Mouse (Mus musculus) liver, embryonic 14.5 days (tissue): ENCODE data around the gene Yap1. TPM values are rescaled to one million over a fixed set of nuclear protein-coding genes. Genes with fewer than 3 reads are reported as not detected.

Source experiments
- ATAC-seq: fragments of 200-750 bp; cut with Nextera tagmentation; 2 replicates; pipeline ENCODE4 v1.8.0; 2017; ENCODE audit warnings: moderate number of reproducible peaks, mild to moderate bottlenecking, moderate library complexity; ENCODE audit not compliant: insufficient read depth
- DNase-seq, 3 experiments: peaks; one replicate each; pipeline ENCODE4 v3.0.0-alpha.2; 2012 to 2013; ENCODE audit warnings: low read depth in 3 of 3, low spot score in 3 of 3
- H3K27ac ChIP-seq: fragments of 300-500 bp; sonication (generic); 2 replicates; pipeline ENCODE4 v1.5.1; 2014; ENCODE audit warnings: moderate library complexity, mild to moderate bottlenecking, control low read depth, inconsistent platforms
- H3K27me3 ChIP-seq: fragments of 300-500 bp; sonication (generic); 2 replicates; pipeline ENCODE4 v1.6.1; 2014; ENCODE audit warnings: mild to moderate bottlenecking, low read length, moderate library complexity; ENCODE audit not compliant: control insufficient read depth, insufficient read depth
- H3K36me3 ChIP-seq: fragments of 300-500 bp; sonication (generic); replicated peaks from 2 replicates; pipeline ENCODE4 v1.6.1; 2014; ENCODE audit warnings: low read depth; ENCODE audit not compliant: control insufficient read depth, insufficient read depth
- H3K4me1 ChIP-seq, 2 experiments: fragments of 200-500 bp in 1 of 2; fragments of 300-500 bp in 1 of 2; sonication (generic) in 1 of 2; replicated peaks; 2 replicates each; pipeline ENCODE4 v1.6.1; 2012 to 2014; ENCODE audit warnings: antibody characterized with exemption in 1 of 2, inconsistent platforms in 1 of 2, low read length in 1 of 2; ENCODE audit not compliant: control insufficient read depth in 2 of 2, insufficient read depth in 2 of 2
- H3K4me2 ChIP-seq: fragments of 300-500 bp; sonication (generic); 2 replicates; pipeline ENCODE4 v1.6.1; 2014; ENCODE audit warnings: low read depth, mild to moderate bottlenecking, control low read depth, moderate library complexity
- H3K4me3 ChIP-seq, 2 experiments: fragments of 200-500 bp in 1 of 2; fragments of 300-500 bp in 1 of 2; sonication (generic) in 1 of 2; 2 replicates each; pipeline ENCODE4 v1.5.1; 2012 to 2014; ENCODE audit warnings: low read depth in 2 of 2, low read length in 2 of 2, mild to moderate bottlenecking in 2 of 2, control low read depth in 1 of 2, inconsistent platforms in 1 of 2, moderate library complexity in 1 of 2; ENCODE audit not compliant: insufficient read depth in 1 of 2
- H3K9ac ChIP-seq: fragments of 300-500 bp; sonication (generic); replicated peaks from 2 replicates; pipeline ENCODE4 v1.6.1; 2014; ENCODE audit warnings: mild to moderate bottlenecking, control low read depth, moderate library complexity
- H3K9me3 ChIP-seq: fragments of 300-500 bp; sonication (generic); 2 replicates; pipeline ENCODE4 v1.6.1; 2016; ENCODE audit warnings: low read length, mixed read lengths; ENCODE audit not compliant: control insufficient read depth
- CTCF ChIP-seq: IDR thresholded peaks from 2 replicates; pipeline ENCODE4 v1.5.1; 2016; ENCODE audit warnings: antibody characterized with exemption, low read depth, control low read depth
- EP300 ChIP-seq: IDR thresholded peaks from 2 replicates; pipeline ENCODE4 v1.6.1; 2016; ENCODE audit warnings: antibody characterized with exemption, low read depth
- WGBS: fragments of 180-500 bp; shearing (Covaris S2); extraction: QIAGEN DNeasy Blood & Tissue Kit; methylation state at CpG from one replicate; pipeline ENCODE4 v1.1.7; 2014; ENCODE audit not compliant: insufficient replicate concordance; 5-methylcytosine and 5-hydroxymethylcytosine counted together
- polyA plus RNA-seq, 2 experiments: library from polyadenylated mRNA; depleted of rRNA in 1 of 2; stranded (reverse) in 1 of 2; unstranded in 1 of 2; fragments of >200 nt; fragmentation: Nextera tagmentation in 1 of 2; extraction: Ambion mirVana in 1 of 2; gene quantifications; 2 replicates each; pipeline versions ENCODE4 v1.2.1 to v1.2.3; 2012 to 2014

Yap1 gene
- polyA plus RNA-seq, 2 experiments = 2.9 to 4.1 TPM

DNA sequence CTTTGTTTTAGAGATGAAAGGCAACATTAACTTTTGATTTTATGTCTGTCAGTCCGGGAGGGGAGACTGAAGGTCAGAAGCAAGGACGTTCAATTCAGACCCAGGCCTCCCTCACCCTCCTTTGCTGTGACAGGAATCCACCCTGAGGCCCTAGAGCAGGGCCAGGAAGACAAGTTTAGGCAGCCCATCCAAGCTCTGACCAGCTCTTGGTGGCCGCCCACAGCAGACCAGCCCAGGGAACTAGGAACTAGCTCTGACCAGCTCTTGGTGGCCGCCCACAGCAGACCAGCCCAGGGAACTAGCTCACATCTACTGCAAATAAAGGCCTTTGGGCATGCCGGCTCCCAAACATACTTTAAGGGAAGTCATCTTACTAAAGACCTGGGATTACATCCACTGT is 26.8 kb downstream of the Yap1 start:
- 58% methylated on average over 5 of the region's 5 CpGs for WGBS
- TF ChIP-seq CTCF (no peak), EP300 (no peak)
- H3K4me2 ChIP-seq = no peak overlapping the region
- no peak overlapping the region for H3K27ac ChIP-seq
- no peak overlapping the region for H3K4me3 ChIP-seq
- H3K9me3 ChIP-seq = no peaks in the 10 kb centered on the region
- no peaks in the 10 kb centered on the region for H3K4me1 ChIP-seq
- H3K27me3 ChIP-seq = no peaks in the 10 kb centered on the region
- ATAC-seq (no peak), DNase-seq (no peak)
- H3K9ac ChIP-seq = no peak overlapping the region
- H3K36me3 ChIP-seq = no peaks in the 10 kb centered on the region

DNA sequence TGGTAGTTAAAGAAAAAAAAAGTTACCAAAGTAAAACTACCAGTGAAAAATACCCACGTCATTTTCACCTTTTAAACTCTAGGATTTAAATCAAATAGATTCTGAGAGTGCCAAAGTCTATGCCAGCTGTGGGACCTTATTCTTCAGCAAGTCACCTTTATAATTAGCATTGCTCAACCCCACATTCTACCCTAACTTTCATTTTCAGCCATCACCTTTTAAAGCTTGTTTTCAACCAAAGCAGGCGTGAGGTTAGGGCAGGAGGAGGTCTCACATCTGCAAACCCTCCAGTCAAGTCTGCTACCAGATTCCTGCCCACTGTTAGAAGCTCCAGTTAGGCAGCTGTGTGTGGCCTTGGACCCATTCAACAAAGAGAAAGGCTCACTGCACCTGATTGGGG is 32.4 kb downstream of the Yap1 start:
- Histone ChIP-seq H3K36me3 (no peaks in the 10 kb centered on the region), H3K4me3 (no peak overlapping the region), H3K4me2 (no peak overlapping the region), H3K9ac (no peak overlapping the region), H3K9me3 (no peaks in the 10 kb centered on the region), H3K27ac (no peak overlapping the region), H3K4me1 (no peaks in the 10 kb centered on the region), H3K27me3 (no peaks in the 10 kb centered on the region)
- WGBS = 49% methylated on average over 2 of the region's 2 CpGs
- no peak for ATAC-seq
- no peak for DNase-seq
- TF ChIP-seq CTCF (no peak), EP300 (no peak)

DNA sequence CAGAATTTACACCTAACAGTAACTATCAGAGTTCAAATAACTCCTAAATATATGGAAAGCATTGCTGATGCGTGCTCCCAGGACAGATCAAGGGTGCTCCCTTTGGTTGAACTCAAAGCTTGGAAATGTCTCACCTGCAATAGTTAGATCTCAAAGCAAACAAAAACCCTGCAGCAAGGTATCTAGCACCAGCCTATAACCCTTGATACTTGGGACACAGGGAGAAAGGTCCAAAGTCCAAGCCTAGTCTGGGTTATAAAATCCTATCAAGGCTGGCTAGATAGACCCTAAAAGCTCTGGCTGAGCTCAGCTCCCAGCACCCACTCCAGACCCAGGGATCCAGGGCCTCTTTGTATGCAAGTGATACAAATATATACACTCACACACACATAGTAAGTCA is 36.4 kb downstream of the Yap1 start:
- Histone ChIP-seq H3K27me3 (no peaks in the 10 kb centered on the region), H3K9me3 (no peaks in the 10 kb centered on the region), H3K4me1 (peaks cover 15 to 23% of the 10 kb centered on the region in 2 experiments), H3K36me3 (no peaks in the 10 kb centered on the region), H3K9ac (no peak overlapping the region), H3K4me3 (no peak overlapping the region), H3K4me2 (no peak overlapping the region), H3K27ac (no peak overlapping the region)
- no peak for ATAC-seq
- TF ChIP-seq EP300 (no peak), CTCF (no peak)
- WGBS = 76% methylated on average over 1 of the region's 1 CpGs
- DNase-seq = no peak

DNA sequence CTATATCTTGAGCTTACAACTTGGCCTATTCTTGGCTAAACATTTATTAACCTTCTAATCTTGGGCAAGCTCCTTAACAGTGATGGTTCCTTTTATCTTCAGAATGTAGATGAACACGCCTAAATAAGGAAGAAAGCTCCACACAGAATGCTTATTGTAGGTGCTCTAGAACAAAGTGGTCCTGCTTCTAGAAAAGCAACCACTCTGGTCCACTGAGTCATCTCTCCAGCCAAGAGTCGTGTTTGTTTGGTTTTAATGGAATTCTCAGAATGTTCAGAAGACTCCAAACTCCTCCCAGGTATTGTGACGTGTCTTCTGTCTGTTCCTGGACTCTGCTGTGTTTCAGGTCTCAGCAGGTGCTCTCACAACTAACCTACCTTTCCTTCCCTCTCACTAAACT is 38.8 kb downstream of the Yap1 start:
- Histone ChIP-seq H3K27ac (no peak overlapping the region), H3K4me3 (no peak overlapping the region), H3K4me1 (peaks cover 16 to 24% of the 10 kb centered on the region in 2 experiments), H3K27me3 (no peaks in the 10 kb centered on the region), H3K4me2 (no peak overlapping the region), H3K36me3 (no peaks in the 10 kb centered on the region), H3K9me3 (no peaks in the 10 kb centered on the region), H3K9ac (no peak overlapping the region)
- 62% methylated on average over 3 of the region's 3 CpGs for WGBS
- TF ChIP-seq EP300 = no peak
- TF ChIP-seq CTCF = no peak
- no peak for ATAC-seq
- DNase-seq = no peak

DNA sequence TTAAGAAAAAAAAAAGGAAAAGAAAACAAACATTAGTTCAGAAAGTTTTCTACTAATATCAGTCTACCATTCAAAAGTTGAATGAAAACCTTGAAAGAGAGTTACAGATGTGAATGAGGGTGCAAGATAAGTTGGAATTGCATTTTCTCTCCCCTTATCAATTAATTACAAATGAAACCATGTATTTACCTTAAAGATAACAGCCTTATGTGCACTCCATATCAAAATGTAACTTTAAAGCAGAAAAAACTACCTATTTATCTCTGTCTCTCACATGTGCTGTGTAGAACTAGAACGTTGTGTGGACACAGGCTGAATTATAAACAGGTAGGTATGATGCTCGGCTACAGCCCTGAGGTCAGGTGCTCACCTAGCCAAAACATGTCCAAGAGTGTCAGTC is 40.5 kb downstream of the Yap1 start:
- Histone ChIP-seq H3K27ac (no peak overlapping the region), H3K4me1 (peaks cover 16 to 26% of the 10 kb centered on the region in 2 experiments), H3K9ac (no peak overlapping the region), H3K27me3 (no peaks in the 10 kb centered on the region), H3K36me3 (no peaks in the 10 kb centered on the region), H3K4me2 (peak overlapping the region; percentile 28), H3K4me3 (no peak overlapping the region), H3K9me3 (no peaks in the 10 kb centered on the region)
- TF ChIP-seq CTCF (no peak), EP300 (peak; percentile 88)
- WGBS = 16% methylated on average over 2 of the region's 2 CpGs
- ATAC-seq = peak; percentile 81
- DNase-seq = peak; percentile 17 to 49 (median 45)

DNA sequence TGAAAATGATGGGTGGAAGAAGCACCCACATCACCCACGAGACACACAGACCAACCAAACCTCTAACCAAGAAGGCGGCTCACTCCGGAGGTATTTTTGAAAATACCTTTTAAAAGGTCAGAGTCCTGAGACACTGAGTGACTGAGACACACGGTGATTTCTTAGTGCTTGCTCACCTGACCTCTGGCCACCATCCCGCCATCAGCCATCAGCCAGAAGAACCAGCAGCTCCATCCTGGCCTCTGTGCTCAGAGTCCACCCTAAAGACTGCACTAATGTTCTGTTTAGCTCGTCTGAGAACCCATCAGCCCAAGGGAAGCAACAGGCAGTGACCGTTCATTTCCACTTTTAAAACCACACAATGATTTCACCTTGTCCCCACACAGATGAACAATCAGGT is 41.5 kb downstream of the Yap1 start:
- H3K27ac ChIP-seq = no peak overlapping the region
- TF ChIP-seq CTCF = no peak
- TF ChIP-seq EP300 = no peak
- no peaks in the 10 kb centered on the region for H3K36me3 ChIP-seq
- WGBS = 69% methylated on average over 7 of the region's 7 CpGs
- ATAC-seq = no peak
- H3K9ac ChIP-seq = no peak overlapping the region
- peaks cover 16 to 31% of the 10 kb centered on the region in 2 experiments for H3K4me1 ChIP-seq
- H3K27me3 ChIP-seq = no peaks in the 10 kb centered on the region
- no peak overlapping the region for H3K4me3 ChIP-seq
- DNase-seq = no peak
- H3K9me3 ChIP-seq = no peaks in the 10 kb centered on the region
- H3K4me2 ChIP-seq = no peak overlapping the region
